Mouse (Mus musculus) adrenal gland, adult 18-20 months (tissue): ENCODE measurements around the gene Mpped1. TPM values are rescaled to one million over a fixed set of nuclear protein-coding genes. Genes with fewer than 3 reads are reported as not detected.

Experiments used
- DNase-seq, 2 experiments: peaks; one replicate each; pipeline ENCODE4 v3.0.0; 2021 to 2022; ENCODE audit warnings: low spot score in 2 of 2
- long read RNA-seq, 2 experiments: library from polyadenylated mRNA; stranded (forward); transcript quantifications; one replicate each; pipeline ENCODE4 v2.0.0; 2021
- total RNA-seq, 2 experiments: library from RNA; stranded (reverse); gene quantifications; 1 replicate in 1 of 2; 2 replicates in 1 of 2; pipeline ENCODE4 v1.2.3; 2021

The Mpped1 gene
- total RNA-seq = not detected
- long read RNA-seq, experiment 1 = 0 reads
- long read RNA-seq, experiment 2 = 0 reads

DNA sequence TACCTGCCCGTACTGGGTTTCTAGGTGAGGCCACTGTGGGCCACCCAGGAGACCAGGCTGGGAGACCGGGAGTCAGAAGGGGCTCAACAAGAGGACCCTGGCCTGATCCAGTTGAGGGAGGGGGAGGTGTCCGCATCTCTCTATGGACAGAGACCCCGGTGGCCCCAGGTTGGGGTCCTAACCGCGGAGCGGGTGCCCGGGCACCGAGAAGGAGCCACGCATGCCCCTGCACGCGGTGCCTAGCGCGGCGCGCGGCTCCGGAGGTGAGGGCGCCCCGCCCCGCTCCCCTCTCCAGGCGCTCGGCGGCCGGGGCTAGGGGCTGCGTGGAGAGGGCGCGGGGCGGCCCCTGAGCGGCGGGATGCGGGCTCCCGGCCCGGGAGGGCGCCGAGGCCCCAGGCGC is at the start of gene Mpped1:
Mpped1 (plus strand) TSS at position 81 of the 400 bp plus-strand sequence.
- DNase-seq = no peak

DNA sequence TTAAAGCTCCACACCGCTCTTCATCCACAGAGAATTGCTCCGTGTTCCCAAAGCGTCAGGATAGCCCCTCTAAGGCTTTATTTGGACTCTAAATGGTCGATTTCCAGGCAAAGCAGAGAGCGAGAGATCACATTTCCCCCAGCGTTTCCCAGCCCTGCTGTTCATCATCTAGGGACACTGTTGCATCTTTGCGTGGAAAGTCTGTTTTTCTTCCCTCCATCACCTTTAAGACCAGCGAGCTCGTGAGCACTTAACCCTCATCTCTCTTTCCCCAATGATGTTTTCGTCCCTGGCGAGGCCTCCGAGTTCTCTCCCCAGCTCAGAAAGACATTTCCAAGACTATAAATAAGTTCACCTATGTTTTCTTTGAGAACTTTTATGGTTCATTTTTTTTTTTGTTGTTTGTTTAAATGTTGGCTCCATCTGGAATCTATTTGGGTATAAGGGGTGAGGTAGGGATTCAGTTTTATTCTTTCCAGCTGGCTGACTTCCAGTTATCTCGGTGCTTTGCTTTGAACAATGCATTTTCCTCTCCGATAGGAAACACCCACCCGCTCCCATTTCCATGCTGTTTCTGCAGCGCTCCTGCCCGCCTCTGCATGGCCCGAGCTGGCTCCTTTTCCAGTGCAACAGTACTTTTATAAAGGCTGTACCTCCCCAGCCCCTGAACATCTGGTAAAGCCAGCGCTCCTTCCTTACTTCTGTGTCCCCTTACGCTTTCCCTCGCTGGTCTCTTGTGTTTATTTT is 38.4 kb upstream of the Mpped1 start:
- no peak for DNase-seq

DNA sequence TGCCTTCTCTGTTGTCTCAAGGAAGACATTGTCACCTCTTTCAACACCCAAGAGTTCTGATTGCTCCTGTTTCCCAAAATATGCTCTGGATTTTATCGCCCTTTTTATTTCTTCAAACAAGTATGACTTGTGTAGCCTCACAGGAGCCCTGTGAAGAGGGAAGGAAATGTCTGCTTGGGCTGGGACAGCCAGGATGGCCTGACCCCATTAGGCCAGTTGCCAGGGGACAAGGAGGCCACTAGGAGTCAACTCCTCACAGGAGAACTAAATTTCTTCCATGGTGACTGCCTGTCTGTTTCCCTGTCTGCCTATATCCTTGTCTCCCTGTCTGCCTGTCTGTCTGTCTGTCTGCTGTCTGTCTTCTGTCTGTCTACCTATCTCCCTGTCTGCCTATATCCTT is 37.2 kb upstream of the Mpped1 start:
- no peak for DNase-seq

DNA sequence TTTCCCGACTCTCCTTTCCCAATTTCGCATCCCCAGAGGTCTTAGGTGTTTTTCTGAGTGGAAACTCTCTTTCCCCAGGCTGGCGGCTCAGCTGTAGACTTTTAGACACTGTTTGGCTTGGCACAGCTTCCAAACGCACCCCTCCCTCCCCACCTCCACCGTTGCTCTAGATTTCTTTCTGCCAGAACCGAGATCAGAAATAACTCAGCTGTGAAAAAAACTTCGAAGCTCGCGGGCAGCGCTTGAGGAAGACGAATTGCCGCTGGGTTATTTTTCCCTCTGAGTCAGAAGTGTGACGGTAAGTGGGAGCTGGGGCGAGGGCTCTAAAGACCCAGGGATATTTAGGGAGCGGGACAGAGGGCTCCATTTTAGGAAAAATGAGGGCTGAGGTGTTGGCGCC is 33.0 kb upstream of the Mpped1 start:
- no peak for DNase-seq

DNA sequence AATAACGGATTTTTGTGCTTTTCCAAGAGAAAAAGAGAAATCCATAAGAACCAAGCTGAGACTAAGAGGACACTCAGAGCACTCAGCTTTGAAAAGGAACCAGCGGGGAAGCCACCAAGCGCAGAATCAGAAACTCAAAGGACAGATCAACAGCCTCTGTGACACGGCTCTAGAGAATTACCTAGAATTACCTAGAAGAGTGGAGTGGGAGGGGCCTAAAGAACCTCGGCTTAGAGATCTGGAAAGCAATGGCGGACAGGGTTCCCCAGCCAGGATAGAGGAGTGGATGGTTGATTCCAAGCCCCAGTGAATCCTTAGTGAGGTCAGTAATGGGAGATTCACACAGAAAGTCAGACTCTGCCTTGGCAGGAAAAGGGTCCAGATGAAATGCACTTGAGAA is 30.3 kb upstream of the Mpped1 start:
- DNase-seq = no peak

DNA sequence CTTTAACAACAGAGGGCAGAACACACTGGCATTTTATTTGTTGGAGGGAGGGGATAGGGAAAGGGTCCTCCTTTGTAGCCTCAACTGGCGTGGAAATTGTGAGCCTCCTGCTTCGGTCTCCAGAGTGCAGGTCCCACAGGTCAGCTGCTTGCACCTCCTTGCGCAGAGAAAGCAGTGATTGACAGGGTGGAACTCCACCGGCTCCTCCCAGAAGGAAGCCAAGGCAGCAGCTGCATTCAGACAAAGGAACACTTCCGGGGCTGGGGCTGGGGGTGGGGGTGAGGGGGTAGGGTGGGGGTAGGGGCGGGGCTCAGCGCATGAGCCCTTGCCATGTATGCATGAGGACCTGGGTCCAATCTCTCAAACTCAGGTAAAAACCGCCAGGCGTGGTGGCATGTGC is 29.8 kb upstream of the Mpped1 start:
- no peak for DNase-seq

DNA sequence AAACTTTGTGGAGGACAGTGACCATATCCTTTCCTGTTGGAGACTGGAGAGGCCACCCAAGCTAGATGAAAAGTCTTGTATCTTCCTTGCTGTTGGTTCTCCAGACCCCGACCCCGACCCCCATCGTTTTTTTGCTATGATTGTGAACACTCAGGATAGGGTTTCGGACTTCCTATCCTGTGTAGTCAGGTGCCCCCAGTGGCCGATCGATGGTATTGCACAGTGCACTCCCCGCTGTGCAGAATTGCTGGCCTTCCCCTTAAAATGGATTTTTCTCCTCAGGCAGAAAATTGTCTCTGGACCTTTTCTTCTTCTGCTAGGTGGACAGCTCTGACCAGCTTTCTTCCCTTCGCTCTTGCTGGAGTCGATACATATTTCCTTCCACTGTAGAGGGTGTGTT is 22.5 kb upstream of the Mpped1 start:
- no peak for DNase-seq

DNA sequence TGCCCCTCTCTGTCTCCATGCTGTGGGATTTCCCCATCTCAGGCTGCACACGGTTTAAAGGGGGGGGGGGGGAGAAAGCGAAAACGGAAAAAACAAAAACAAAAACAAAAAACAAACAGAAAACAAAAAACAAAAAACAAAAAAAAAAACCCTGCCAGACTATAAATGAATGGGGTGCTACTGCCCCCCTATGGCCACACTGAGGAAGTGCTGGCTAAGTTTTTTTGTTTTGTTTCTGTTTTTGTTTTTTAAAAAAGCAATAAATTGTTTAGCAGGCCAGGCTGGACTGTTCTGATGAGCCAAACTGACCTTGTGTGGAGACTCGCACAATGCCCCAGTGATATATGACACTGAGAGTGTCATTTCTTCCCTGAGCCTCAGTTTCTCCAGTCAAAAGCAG is 20.3 kb upstream of the Mpped1 start:
- DNase-seq = no peak

DNA sequence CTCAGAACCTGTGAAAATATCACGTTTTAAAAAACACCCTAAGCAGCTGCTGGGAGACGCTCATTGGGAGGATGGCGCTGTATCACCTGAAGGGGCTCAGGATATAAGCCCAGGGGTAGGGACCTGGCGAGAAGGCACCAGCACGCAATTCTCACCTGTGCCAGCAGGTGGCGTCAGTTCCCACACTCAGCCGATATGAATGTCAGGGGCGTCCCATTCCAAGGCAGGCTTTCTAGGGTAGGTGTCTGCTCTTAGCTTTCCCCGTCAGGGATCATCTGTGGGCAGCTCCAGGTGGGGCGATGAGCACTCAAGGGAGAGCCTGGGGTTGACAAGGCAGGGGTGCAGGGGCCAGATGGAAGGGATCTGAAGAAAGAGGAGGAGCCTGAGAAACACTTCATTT is 18.6 kb upstream of the Mpped1 start:
- peak; percentile 34 to 40 for DNase-seq

DNA sequence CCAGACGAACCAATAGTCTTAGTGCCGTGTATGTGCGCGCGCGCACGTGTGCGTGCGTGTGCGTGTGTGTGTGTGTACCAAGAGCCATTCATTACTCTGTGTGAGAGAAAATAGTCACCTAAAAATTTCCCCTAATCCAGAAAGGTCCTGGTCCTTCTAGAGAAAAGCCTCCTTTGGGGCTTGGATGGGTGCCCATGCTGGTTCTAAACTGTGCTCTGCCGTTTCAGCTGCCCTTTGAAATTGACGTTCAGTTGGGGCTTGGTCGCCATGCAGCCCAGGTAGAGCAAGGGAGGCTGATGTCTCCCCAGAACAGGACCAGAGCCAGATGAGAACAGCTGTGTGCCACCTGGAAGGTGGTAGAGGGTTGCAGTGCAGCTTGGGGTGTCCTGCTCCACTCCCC is 17.8 kb upstream of the Mpped1 start:
- no peak for DNase-seq

DNA sequence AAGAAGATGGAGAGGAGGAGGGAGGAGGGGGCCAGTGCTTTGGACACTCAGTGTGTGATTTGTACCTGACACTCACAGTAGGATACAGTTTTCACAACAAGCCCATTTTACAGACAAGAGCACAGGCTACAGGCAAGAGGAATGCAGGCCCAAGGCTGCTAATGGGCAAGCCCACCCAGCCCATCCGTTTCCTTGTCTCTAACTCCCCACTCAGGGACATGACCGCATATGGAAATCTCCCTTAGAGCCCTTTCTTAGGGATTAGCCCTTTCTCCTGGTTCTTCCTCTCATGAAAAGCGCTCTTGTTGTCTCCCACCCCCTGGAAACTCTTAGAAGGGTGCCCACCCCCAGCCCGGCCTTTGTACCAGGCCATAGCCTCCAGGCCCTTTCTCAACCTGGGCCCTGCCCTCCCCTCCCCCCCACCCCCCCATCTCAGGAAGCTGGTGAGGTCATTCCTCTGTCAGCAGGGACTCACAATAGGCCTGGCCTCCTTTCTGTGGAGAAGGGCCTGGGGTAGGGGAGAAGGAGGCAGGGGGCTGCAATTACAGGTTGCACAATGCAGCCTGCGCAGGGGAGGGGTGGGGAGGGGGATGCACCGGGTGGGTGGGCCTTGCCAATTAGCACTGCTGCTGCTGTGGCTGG is 13.8 kb upstream of the Mpped1 start:
- no peak for DNase-seq

DNA sequence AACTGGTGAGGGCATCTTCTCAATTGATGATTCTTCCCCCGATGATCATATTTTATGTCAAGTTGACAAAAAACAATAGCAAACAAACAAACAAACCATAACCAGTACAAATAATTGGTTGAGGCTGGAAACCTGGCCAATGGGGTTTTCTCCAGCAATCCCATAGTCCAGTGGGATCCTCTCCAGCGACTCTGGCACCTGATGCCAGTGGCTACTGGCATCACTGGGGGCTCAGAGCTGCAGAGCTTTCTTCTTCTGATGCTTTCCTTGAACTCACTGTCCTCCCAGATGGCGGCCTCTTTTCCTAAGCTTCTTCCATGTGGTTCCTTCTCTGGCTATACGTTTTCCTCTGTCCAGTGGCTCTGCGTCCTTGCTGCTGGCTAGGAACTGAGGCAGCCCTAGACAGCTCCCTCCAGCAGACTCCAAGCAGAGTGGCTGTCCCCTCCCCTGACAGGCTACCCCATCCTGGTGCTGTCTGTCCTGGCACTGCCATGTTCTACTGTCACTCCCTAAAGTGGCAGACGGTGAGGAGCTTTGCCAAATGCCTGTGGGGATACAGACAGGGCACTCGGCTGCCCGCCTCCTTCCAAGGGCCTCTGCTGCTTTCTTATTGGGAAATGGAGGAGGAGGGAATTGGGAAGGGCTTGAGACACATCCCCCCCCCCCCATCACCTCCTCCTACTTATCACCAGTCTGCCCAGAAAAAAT is 7.8 kb upstream of the Mpped1 start:
- DNase-seq = no peak

DNA sequence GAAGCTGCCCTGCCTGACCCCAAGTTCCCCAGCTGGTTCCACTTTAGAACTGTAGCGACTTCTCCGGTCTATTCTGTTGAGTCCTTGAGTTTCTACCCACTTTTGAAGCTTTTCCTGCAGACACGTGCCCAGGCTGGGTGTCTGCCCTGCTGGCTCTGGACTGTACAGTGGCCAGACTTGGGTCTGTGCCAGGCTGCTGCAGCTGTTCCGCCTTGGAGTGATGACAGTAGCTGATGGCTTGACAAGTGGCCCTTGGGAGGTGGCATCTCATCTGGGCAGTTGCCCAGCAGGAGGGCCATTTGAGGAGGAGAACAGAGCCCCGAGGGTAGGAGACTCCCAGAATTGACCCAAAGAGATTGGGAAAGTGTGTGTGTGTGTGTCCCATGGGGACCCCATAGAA is 6.8 kb upstream of the Mpped1 start:
- DNase-seq = peak; percentile 5 to 30

DNA sequence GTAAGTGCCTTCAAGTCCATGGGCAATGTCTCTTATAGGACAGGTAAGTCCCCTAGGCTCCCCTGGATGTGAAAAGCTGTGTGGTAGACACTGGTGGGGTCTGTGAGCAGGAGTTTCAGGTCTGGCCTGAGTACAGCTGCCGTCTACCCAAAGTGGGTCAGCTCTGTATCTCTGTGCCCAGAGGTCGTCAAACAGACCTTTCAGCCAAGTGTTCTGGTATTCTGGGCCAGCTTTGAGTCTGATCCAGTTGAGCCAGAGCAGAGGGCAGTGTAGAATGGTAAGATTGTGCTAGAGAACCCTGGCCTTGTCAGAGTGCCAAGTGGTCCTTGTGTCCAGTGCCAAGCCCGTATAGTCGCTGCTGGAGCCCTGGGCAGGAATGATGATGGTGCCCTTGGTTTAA is 6.3 kb upstream of the Mpped1 start:
- no peak for DNase-seq

DNA sequence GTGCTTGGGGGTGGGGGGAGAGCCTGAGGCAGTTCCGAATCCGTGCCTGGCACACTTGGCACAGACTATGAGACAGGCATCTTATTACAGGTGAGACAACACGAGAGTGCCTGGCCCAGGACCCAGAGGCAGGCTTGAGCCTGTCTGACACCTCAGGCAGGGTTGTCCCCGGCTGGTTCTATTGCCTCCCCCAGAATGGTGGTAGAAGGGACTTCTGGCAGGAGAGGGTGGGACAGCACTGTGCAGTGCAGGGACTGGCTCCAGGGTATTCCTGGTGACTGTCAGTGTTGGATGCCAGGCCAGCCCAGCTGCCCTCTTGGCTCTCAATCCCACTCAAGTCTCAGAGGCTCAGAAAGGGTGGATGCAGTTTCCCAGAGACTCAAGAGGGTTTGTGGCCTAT is 4.3 kb upstream of the Mpped1 start:
- no peak for DNase-seq

DNA sequence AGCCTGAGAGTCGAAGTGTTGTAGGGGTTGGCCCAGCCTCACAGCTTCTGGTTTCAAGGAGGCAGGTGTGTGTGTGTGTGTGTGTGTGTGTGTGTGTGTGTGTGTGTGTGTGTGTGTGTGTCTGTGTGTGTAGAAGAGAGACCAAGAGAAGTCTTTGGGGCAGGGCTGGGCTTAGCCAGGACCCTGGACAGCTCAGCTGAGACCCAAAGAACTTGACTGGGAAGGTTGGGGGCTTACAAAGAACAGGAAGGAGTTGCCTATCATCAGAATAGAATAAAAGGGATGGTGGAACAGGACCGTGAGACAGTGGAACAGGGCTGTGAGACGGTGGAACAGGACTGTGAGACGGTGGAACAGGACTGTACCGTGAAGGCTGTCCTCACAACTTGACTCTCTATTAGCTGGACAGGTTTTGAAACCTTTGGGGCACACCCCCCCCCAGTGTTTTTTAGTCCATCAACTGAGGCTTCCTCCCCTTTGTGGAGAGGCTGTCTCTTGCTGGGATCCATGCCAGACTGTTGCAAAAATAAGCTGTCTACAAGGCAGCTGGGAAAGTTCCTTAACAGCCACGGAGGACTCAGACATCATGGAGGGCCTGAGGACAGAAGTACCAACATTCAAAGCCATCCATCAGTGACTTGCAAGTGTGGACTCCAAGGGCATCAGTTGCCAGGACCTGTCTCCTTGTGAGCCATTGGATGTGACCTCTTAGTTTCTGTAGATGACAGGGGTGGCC is 2.8 kb upstream of the Mpped1 start:
- no peak for DNase-seq

DNA sequence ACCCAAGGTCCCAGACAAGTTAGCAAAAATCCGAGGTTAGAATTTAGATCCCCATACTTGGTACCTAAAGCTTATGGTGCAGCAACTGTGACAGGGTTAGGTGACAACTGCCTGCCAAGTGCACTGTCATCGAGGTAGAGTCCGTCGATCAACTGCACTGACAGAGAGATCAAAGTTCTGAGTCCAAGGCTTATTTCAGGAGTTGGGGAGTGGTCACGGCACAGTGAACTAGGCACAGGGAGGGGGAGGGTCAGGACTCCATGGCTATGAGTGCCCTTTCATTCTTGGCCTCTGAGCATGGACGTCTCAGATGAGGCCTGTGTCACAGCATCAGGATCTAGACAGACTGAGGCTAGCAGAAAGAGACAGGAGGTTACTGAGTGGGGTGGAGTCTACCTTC is 1.8 kb upstream of the Mpped1 start:
- DNase-seq = no peak

DNA sequence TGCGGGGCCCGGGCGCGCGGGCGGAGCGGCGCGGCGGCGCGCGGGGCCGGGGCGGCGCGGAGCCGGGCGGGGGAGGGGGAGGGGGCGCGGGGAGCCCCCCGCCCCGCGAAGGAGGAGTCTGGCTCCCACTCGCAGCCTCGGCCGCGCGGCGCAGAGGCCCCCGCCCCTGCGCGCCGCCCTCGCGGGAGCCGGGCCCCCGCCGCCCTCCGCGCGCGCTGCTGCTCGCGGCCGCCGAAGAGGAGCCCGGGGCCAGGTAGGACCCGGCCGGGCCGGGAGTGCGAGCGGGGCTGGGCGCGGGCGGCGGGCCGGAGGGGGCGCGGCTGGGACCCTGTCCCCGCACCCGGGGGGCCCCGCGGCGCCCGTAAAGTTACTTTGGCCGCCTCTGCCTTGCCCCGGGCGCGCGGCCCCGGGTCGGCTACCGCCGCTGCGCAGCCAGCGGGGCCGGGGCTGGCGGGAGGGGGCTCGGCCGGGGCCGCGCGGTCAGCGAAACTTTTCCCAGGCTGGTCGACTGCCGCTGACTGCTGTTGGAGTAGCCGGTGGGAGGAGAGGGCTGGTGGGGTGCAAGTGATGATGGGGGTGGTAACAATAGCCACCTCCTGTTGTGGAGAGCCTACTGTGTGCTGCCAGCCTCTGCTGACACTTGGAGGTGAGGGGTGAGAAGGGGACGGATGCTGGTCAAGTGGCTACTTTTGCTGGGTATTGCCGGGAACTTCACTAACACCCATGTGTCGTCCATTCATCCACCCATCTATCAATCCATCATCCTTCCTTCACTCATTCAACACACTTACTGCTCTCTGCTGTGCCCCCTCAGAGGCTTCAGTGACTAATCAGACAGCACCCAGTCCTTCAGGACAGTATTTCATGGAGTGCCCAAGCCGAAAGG is 831 bp downstream of the Mpped1 start:
- DNase-seq = no peak

DNA sequence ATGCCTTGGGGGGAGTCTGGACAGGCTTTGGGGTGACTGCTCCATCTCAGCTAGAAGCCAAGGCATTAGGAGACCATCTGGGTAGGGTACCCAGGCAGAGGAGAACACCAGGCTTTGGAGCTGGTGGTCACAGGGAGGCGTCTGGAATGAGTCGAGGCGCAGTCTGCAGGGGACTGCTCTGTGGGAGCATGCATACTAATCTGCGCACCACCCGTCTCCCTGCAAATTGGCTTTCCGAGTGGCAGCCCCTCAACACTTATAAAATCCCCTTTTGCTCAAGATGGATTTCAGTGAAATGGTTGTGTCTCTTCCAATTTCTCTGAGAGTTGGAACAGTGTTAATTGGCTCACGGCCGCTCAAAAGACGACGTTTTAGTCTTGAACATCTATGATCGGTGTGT is 2.0 kb downstream of the Mpped1 start:
- DNase-seq = no peak

DNA sequence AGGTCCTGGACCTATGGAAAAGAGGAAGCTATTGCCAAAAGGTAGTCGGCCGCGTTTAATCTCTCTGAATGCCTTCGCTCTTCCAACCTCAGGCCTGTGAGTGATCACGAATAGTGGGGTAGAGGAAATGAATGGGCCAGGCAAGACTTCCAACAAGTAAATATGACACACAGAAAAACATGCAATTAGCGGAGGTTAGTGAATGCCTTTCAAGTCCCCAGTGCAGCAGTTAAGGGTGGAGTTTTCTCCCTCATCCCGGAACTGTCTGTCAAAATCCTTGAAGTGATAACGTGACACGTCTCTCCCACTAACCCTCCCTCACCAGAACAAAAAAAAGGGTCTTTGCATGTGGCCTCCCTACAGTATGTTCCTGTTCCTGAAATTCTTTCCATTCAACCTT is 3.0 kb downstream of the Mpped1 start:
- no peak for DNase-seq

DNA sequence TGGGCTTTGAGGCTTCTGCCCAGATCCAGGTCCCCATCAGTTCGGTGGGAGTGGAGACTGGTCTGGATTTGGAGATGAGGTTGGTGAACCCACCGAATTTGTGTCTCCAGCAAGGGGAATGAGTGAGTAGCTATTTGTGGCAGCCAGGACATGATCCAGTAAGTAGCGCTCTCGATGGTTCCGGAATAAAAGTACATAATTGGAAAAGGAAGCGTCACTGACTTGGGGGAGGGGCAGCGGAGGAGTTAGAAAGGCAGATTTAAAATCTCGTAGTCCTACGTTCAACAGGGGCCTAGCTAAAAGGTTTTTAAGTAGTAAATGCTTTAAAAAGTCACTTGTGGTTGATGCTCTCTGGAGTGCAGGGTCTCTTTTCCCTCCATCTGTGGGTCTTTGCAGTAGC is 5.5 kb downstream of the Mpped1 start:
- no peak for DNase-seq
